Mouse (Mus musculus): ENCODE data around the gene Hist2h2ab. TPM values are rescaled to one million over a fixed set of nuclear protein-coding genes. Genes with fewer than 3 reads are reported as not detected.
"Not testable (repeated sequence)": the region's sequence is repeated elsewhere in the genome, so short reads cannot be mapped to it uniquely, and the experiment has no call there.

Gene Hist2h2ab
- polyA plus RNA-seq, 1 experiment from 2014 or later: not detected

DNA sequence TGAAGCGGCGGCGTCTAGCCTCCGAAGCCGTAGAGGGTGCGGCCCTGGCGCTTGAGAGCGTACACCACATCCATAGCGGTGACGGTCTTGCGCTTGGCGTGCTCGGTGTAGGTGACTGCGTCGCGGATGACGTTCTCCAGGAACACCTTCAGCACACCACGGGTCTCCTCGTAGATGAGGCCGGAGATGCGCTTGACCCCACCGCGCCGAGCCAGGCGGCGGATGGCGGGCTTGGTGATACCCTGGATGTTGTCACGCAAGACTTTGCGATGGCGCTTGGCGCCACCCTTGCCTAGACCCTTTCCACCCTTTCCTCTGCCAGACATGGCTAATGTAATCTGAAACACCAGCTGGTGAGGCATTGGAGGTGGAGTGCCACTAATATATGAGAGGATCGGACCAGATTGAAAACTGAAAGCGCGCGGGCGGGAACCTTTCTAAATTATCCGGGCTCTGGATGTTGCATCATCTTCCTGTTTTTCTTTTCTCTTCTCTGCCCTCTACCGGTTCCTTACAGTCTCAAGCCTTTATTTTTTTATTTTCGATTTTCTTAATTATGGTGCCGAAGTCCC is 43.4 kb downstream of the Hist2h2ab start, which contains the start of gene Hist2h4:
TSS of gene Hist2h4 (minus strand) at position 333 of the 572 bp plus-strand sequence.
- DNase-seq (ENCODE audit: extremely low spot score, low spot score): peak; percentile 95
- peaks cover 54% of the 10 kb centered on the region for H3K4me1 ChIP-seq
- peak within 1 kb of the TSS; percentile 63 for H3K4me3 ChIP-seq
- H3K27me3 ChIP-seq (ENCODE audit: poor library complexity, severe bottlenecking): no peaks in the 10 kb centered on the region
- H3K9me3 ChIP-seq: no peaks in the 10 kb centered on the region
- H3K36me3 ChIP-seq (replicated peaks): no peaks in the 10 kb centered on the region
- peak within 1 kb of the TSS; percentile 93 for H3K27ac ChIP-seq
- WGBS: under 1% methylated on average over 40 of the region's 40 CpGs

DNA sequence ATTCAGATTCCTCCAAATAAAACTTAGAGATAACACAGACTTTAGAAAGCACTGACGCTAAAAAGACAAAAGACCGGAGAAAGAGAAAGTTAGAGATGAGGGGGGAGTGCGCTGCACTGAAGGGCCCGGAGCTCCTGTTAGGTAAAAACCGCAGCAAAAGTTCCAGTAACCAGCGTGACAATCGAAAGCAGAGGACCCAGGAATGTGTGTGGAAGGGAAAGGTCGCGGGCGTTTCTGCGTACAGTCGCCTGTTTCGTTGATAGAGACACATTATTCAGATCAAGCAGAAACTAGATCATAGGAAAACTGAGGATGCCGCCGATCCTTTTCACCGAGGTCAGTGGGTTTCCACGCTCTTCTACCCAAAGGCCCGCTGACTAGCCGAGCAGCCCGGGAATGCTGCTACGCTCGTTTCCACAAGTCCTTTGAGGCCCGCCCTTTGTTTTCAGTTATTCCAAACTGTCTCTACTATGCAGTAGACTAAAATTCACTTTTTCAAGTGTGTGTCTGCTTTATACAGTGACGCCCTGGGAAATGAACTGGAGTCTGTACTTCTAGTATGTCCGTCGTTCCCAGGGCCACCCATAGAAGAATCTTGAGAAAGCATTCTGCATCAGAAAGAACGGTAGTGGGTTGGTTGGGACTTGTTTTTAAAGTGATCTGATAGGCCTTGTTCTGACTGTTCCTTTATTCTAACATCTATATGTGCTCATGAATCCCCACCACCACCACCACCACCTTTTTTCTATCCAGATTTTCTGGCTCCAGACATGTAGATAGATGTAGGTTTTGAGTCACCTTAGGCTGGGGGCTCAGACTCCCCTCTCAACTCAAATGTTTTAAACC is 44.1 kb downstream of the Hist2h2ab start:
- Histone ChIP-seq H3K9me3 (no peaks in the 10 kb centered on the region), H3K36me3 (replicated peaks) (no peaks in the 10 kb centered on the region), H3K27me3 (ENCODE audit: poor library complexity, severe bottlenecking) (no peaks in the 10 kb centered on the region), H3K4me3 (peak overlapping the region; percentile 63), H3K4me1 (peaks cover 57% of the 10 kb centered on the region), H3K27ac (peak overlapping the region; percentile 93)
- peak; percentile 64 for DNase-seq (ENCODE audit: extremely low spot score, low spot score)
- 12% methylated on average over 27 of the region's 27 CpGs for WGBS

DNA sequence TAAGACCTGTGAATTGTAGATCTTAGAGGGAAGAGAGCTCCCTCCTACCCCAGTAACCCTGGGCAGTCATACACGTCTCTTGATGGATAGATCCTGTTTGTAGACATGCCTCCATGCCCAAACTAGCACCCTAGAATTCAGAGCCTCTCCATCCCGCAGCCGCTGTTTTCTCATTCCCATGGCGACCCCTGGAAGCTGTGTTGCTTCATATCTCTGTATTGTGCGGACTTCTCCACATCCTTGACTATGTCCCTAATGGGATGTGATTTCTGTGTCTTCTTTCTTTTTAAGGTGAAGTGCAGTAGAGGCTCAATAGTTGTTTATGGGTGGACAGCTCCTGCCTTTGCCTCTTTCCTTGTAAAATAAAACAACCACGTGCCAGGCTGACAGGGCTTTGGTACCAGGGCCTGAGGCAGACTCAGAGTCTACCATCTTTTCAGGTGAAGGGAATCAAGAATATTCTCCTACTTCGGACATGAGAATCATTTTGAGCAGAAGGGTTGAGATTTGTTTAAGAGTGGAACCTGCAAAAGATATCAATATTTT is 44.8 kb downstream of the Hist2h2ab start:
- H3K4me3 ChIP-seq: peak overlapping the region; percentile 63
- H3K9me3 ChIP-seq: no peaks in the 10 kb centered on the region
- no peaks in the 10 kb centered on the region for H3K27me3 ChIP-seq (ENCODE audit: poor library complexity, severe bottlenecking)
- 82% methylated on average over 7 of the region's 7 CpGs for WGBS
- peaks cover 57% of the 10 kb centered on the region for H3K4me1 ChIP-seq
- peak overlapping the region; percentile 93 for H3K27ac ChIP-seq
- no peaks in the 10 kb centered on the region for H3K36me3 ChIP-seq (replicated peaks)
- DNase-seq (ENCODE audit: extremely low spot score, low spot score): no peak

DNA sequence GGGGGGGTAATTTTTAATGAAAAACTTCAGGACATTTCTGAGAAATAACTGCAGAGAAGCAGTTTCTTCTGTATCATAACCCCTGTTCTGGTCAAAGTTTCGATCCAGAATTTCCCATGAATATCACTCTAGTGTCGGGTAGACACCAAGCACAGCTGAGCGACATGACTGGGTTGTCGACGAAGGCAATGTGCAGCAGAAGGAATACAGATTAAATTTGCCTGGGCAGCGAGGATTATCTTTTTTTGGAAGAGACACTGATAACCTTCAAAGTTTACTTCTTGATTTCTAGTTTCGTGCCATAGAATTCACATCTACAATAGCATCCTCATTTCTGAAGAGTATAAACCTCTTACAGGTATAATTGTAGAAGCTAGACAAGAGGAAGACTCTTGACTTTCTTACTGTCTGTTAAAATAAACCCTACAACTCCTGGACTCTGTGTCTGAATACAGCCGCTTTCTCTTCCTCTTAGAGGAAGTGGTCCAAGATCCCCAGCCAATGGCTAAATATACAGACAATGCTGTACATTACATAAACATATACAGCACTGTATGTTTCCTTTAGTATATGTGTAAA is 46.6 kb downstream of the Hist2h2ab start:
- Histone ChIP-seq H3K4me3 (no peak overlapping the region), H3K9me3 (no peaks in the 10 kb centered on the region), H3K36me3 (replicated peaks) (no peaks in the 10 kb centered on the region), H3K27ac (peak overlapping the region; percentile 93), H3K27me3 (ENCODE audit: poor library complexity, severe bottlenecking) (no peaks in the 10 kb centered on the region), H3K4me1 (peaks cover 59% of the 10 kb centered on the region)
- WGBS: 94% methylated on average over 8 of the region's 8 CpGs
- no peak for DNase-seq (ENCODE audit: extremely low spot score, low spot score)

DNA sequence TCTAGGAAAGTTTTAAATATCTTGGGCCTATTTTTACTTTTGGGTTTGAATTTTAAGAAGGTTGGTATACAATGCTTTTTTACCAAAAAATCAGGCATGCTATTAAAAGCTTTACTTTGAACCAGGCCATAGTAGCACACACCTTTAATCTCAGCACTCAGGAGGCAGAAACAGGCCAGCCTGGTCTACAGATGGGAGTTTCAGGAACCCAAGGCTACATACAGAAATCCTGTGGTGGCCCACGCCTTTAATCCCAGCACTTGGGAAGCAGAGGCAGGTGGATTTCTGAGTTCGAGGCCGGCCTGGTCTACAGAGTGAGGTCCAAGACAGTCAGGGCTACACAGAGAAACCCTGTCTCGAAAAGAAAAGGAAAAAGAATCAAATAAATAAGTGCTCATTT is 47.9 kb downstream of the Hist2h2ab start:
- Histone ChIP-seq H3K4me1 (peaks cover 46% of the 10 kb centered on the region), H3K4me3 (peak overlapping the region; percentile 48), H3K36me3 (replicated peaks) (no peaks in the 10 kb centered on the region), H3K27ac (peak overlapping the region; percentile 93), H3K27me3 (ENCODE audit: poor library complexity, severe bottlenecking) (no peaks in the 10 kb centered on the region), H3K9me3 (no peaks in the 10 kb centered on the region)
- 82% methylated on average over 4 of the region's 4 CpGs for WGBS
- no peak for DNase-seq (ENCODE audit: extremely low spot score, low spot score)

DNA sequence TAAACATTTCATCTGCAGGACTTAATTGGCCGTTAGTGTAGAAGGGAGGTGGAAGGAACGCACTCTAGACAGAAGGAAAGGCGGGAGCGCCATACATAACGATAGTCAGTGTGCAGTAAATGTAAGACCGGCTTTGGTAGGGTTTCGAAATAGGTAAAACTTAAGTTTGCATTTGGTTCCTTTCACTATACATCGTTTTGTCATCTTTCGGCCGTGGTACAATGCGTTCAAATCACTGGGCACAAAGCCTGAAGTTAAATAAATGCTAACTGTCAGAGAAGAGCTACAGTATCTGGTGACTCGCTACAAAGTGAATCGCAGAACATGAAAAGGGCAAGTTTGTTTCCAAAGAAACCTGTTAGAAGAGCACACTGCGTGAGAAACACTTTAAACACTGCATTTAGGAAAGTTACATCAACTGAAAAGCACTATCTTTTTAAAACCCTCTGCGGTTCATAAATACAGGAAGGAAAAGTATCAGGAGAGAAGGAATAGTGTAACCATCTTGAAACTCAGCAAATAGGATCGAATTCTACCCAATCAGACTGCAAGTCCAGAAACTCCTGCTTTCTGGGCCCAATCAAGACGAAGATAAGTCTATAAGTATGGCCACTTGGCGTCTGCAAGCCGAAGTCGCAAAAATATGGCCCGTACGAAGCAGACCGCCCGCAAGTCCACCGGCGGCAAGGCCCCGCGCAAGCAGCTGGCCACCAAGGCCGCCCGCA is 48.5 kb downstream of the Hist2h2ab start, which contains the start of gene Hist2h3b:
TSS of gene Hist2h3b (plus strand) at position 604 of the 725 bp plus-strand sequence.
- Histone ChIP-seq H3K27me3 (ENCODE audit: poor library complexity, severe bottlenecking) (no peaks in the 10 kb centered on the region), H3K36me3 (replicated peaks) (no peaks in the 10 kb centered on the region), H3K9me3 (no peaks in the 10 kb centered on the region), H3K4me1 (peaks cover 41% of the 10 kb centered on the region), H3K27ac (peak within 1 kb of the TSS; percentile 96), H3K4me3 (peak within 1 kb of the TSS; percentile 67)
- 27% methylated on average over 30 of the region's 30 CpGs for WGBS
- DNase-seq (ENCODE audit: extremely low spot score, low spot score): peak; percentile 75

DNA sequence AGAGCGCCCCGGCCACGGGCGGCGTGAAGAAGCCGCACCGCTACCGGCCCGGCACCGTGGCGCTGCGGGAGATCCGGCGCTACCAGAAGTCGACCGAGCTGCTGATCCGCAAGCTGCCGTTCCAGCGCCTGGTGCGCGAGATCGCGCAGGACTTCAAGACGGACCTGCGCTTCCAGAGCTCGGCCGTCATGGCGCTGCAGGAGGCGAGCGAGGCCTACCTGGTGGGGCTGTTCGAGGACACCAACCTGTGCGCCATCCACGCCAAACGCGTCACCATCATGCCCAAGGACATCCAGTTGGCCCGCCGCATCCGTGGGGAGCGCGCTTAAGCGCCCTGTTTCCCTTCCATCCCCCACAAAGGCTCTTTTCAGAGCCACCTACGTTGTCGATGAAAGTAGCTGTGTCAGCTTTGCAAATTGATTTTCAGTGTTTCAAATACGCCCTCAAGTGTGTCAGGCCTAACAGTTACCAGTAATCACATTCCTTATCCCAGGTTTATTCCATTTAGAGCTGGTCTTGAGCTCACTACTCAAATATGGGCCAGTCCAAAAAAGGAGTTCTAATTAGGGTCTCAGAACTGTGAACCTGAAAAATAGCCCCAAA is 49.2 kb downstream of the Hist2h2ab start:
- peak; percentile 58 for DNase-seq (ENCODE audit: extremely low spot score, low spot score)
- Histone ChIP-seq H3K27ac (peak overlapping the region; percentile 96), H3K4me1 (peaks cover 36% of the 10 kb centered on the region), H3K4me3 (peak overlapping the region; percentile 67)
- not testable (repeated sequence) for H3K27me3 ChIP-seq (ENCODE audit: poor library complexity, severe bottlenecking); H3K9me3 ChIP-seq; H3K36me3 ChIP-seq (replicated peaks)
- WGBS: under 1% methylated on average over 15 of the region's 44 CpGs

Small RNA genes within 50 kb of the gene (microRNA-seq; reads per million reads assigned to microRNA genes)
- gene Gm44492 (not detected), gene Gm47311 (not detected), gene Gm47313 (not detected)

Other genes with a start within 250 kb of the Hist2h2ab start
- 66.0 and 69.1 TPM in 2 replicates for gene Plekho1, start 223.9 kb upstream of the Hist2h2ab start, polyA plus RNA-seq (2016; fragmentation: Nextera tagmentation; extraction: Ambion mirVana)
- 24.1 and 28.0 TPM in 2 replicates for gene Vps45, start 161.4 kb upstream of the Hist2h2ab start, polyA plus RNA-seq (2016; fragmentation: Nextera tagmentation; extraction: Ambion mirVana)
- gene Otud7b, start 115.3 kb upstream of the Hist2h2ab start, polyA plus RNA-seq (2016; fragmentation: Nextera tagmentation; extraction: Ambion mirVana): 14.1 and 20.8 TPM in 2 replicates
- gene Mtmr11, start 57.9 kb upstream of the Hist2h2ab start, polyA plus RNA-seq (2016; fragmentation: Nextera tagmentation; extraction: Ambion mirVana): 9.3 TPM in 2 replicates
- gene Sf3b4, start 47.5 kb upstream of the Hist2h2ab start, polyA plus RNA-seq (2016; fragmentation: Nextera tagmentation; extraction: Ambion mirVana): 276 and 284 TPM in 2 replicates
- gene Sv2a, start 38.7 kb upstream of the Hist2h2ab start, polyA plus RNA-seq (2016; fragmentation: Nextera tagmentation; extraction: Ambion mirVana): 2.1 and 3.5 TPM in 2 replicates
- 89.3 and 93.0 TPM in 2 replicates for gene Bola1, start 156 bp upstream of the Hist2h2ab start, polyA plus RNA-seq (2016; fragmentation: Nextera tagmentation; extraction: Ambion mirVana)
- gene Hist2h2ac, start 1.0 kb downstream of the Hist2h2ab start, polyA plus RNA-seq (2016; fragmentation: Nextera tagmentation; extraction: Ambion mirVana): 11.3 and 12.6 TPM in 2 replicates
- 12.8 and 15.5 TPM in 2 replicates for gene Hist2h2be, start 1.3 kb downstream of the Hist2h2ab start, polyA plus RNA-seq (2016; fragmentation: Nextera tagmentation; extraction: Ambion mirVana)
- gene Hist2h3c2, start 19.3 kb downstream of the Hist2h2ab start, polyA plus RNA-seq (2016; fragmentation: Nextera tagmentation; extraction: Ambion mirVana): 5.9 and 6.4 TPM in 2 replicates
- 19.2 and 34.4 TPM in 2 replicates for gene Hist2h2aa2, start 20.4 kb downstream of the Hist2h2ab start, polyA plus RNA-seq (2016; fragmentation: Nextera tagmentation; extraction: Ambion mirVana)
- gene Hist2h2aa1, start 25.6 kb downstream of the Hist2h2ab start, polyA plus RNA-seq (2016; fragmentation: Nextera tagmentation; extraction: Ambion mirVana): 8.1 and 16.6 TPM in 2 replicates
- 0.86 TPM in 1 of 2 replicates, not detected in the other for gene Hist2h3c1, start 26.8 kb downstream of the Hist2h2ab start, polyA plus RNA-seq (2016; fragmentation: Nextera tagmentation; extraction: Ambion mirVana)
- gene Hist2h4, start 43.4 kb downstream of the Hist2h2ab start, polyA plus RNA-seq (2016; fragmentation: Nextera tagmentation; extraction: Ambion mirVana): 12.0 and 14.2 TPM in 2 replicates
- gene Hist2h3b, start 48.8 kb downstream of the Hist2h2ab start, polyA plus RNA-seq (2016; fragmentation: Nextera tagmentation; extraction: Ambion mirVana): 48.0 and 48.8 TPM in 2 replicates
- 10.2 and 10.5 TPM in 2 replicates for gene Hist2h2bb, start 49.9 kb downstream of the Hist2h2ab start, polyA plus RNA-seq (2016; fragmentation: Nextera tagmentation; extraction: Ambion mirVana)
- gene Fcgr1, start 74.1 kb downstream of the Hist2h2ab start, polyA plus RNA-seq (2016; fragmentation: Nextera tagmentation; extraction: Ambion mirVana): 0.84 and 1.3 TPM in 2 replicates
- gene BC107364, start 232.4 kb downstream of the Hist2h2ab start, polyA plus RNA-seq (2016; fragmentation: Nextera tagmentation; extraction: Ambion mirVana): 0.20 TPM in 1 of 2 replicates, not detected in the other

All from forebrain, embryonic 10.5 days (tissue).